Mouse (Mus musculus) neural tube, embryonic 13.5 days (tissue): ENCODE results near the gene Cars. TPM values are rescaled to one million over a fixed set of nuclear protein-coding genes. Genes with fewer than 3 reads are reported as not detected.
A peak's percentile ranks its signal among the peaks of the same experiment; 100 is the strongest.
"Not testable (repeated sequence)": the region's sequence is repeated elsewhere in the genome, so short reads cannot be mapped to it uniquely, and the experiment has no call there.

Experiments used
- ATAC-seq: fragments of 200-750 bp; cut with Nextera tagmentation; 2 replicates; pipeline ENCODE4 v1.8.0; 2017; ENCODE audit warnings: low read depth, mild to moderate bottlenecking, moderate TSS enrichment, moderate library complexity
- H3K27ac ChIP-seq: fragments of 300-500 bp; sonication (generic); replicated peaks from 2 replicates; pipeline ENCODE4 v1.5.1; 2015; ENCODE audit warnings: moderate library complexity, mild to moderate bottlenecking, inconsistent platforms
- H3K27me3 ChIP-seq: fragments of 300-500 bp; sonication (generic); 2 replicates; pipeline ENCODE4 v1.6.1; 2015; ENCODE audit warnings: mild to moderate bottlenecking, inconsistent platforms
- H3K36me3 ChIP-seq: fragments of 300-500 bp; sonication (generic); 2 replicates; pipeline ENCODE4 v1.6.1; 2015; ENCODE audit warnings: mild to moderate bottlenecking, inconsistent platforms
- H3K4me1 ChIP-seq: fragments of 300-500 bp; sonication (generic); replicated peaks from 2 replicates; pipeline ENCODE4 v1.6.1; 2015; ENCODE audit warnings: inconsistent platforms
- H3K4me2 ChIP-seq: fragments of 300-500 bp; sonication (generic); 2 replicates; pipeline ENCODE4 v1.6.1; 2015; ENCODE audit warnings: inconsistent platforms, mild to moderate bottlenecking, moderate library complexity
- H3K4me3 ChIP-seq: fragments of 300-500 bp; sonication (generic); 2 replicates; pipeline ENCODE4 v1.5.1; 2015; ENCODE audit warnings: mild to moderate bottlenecking, inconsistent platforms
- H3K9ac ChIP-seq: fragments of 300-500 bp; sonication (generic); 2 replicates; pipeline ENCODE4 v1.6.1; 2015; ENCODE audit warnings: moderate library complexity, mild to moderate bottlenecking, inconsistent platforms
- H3K9me3 ChIP-seq: fragments of 300-500 bp; sonication (generic); 2 replicates; pipeline ENCODE4 v1.6.1; 2016; ENCODE audit warnings: inconsistent platforms
- WGBS: fragments of 180-500 bp; shearing (Covaris S2); methylation state at CpG from one replicate; pipeline ENCODE4 v1.1.7; 2015; 5-methylcytosine and 5-hydroxymethylcytosine counted together
- polyA plus RNA-seq: library from polyadenylated mRNA; unstranded; fragments of >200 nt; fragmentation: Nextera tagmentation; extraction: Ambion mirVana; gene quantifications from 2 replicates; pipeline ENCODE4 v1.2.1, GENCODE M21; 2015

Cars gene
- polyA plus RNA-seq: 57.8 and 61.5 TPM in 2 replicates

DNA sequence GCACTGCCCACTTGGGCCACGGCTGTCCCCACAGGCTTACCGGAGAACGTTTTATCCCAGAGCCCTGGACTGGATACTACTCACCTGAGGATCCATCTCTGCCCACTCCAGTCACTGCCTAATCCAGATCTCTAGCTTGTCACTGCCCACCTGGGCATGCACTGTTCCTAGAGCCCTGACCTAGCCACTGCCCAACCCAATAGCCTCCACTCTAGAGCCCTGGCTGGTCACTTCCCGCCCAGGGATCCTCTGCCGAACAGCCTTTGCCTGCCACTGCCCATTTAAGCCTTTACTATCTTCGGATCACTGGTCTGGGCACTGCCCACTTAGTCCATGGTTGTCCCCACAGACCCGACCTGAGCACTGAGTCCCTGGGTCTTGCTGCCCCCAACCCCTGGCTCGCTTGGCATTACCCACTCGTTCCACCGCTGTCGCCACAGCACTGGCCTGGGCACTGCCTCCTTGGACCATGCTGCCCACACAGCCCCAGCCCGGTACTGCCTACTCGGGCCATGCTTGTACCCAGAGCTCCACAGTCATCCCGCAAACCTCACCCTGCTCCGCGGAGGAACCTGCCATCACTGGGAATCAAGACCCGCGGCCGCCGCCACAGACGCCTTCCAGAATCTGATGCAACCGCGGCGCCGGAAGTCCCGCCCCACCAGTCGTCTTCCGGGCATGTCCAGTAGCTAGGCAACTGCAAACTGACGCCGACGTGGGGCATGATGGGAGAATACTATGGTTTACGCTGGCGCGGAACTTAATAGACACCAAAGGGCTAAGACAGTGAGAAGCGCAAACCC is at the start of gene Cars:
Gene Cars, minus strand, starts transcription at position 663 of the 803 bp plus-strand sequence.
- peak; percentile 99 for ATAC-seq
- Histone ChIP-seq H3K9me3 (no peaks in the 10 kb centered on the region), H3K4me1 (peaks cover 29% of the 10 kb centered on the region), H3K4me2 (peak within 1 kb of the TSS; percentile 99), H3K36me3 (peaks cover 8% of the 10 kb centered on the region; the same call in 1 of the 2 replicates), H3K27ac (peak within 1 kb of the TSS; percentile 67), H3K4me3 (peak within 1 kb of the TSS; percentile 89), H3K27me3 (no peaks in the 10 kb centered on the region), H3K9ac (peak within 1 kb of the TSS; percentile 92)
- 2% methylated on average over 35 of the region's 35 CpGs for WGBS

DNA sequence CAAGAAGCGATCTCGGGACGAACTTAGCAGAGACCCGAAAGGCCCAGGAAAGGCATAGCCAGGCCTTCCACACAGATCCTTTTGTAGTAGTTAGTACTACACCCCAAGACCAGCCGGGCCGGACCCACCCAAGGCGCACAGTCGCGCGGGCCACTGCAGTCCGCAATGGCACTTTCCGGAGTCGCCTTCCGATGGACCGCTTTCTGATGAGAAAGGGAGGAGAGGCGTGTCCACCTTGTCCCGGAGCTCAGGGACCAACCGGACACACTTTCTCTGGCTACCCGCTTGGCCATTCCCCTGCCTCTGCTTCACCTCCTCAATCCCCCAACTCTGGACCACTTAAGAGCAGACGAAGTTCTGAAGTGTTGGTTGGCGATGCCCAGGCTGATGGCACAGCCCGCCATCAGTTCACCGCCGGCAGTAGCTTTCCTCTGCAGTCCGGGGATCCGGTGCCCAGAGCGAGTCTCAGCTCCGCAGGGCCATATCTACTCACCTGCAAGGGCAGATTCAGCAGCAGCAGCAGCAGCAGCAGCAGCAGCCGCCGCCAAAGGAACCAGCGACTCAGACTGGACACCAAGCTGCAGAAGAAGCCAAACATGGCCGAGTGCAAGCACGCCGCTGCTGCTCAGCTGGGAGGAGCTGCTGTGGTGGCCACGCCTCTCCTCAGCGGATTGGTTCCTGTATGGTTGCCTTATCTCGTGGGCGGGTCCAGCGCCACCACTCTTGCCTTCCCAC is 49.3 kb upstream of the Cars start, which contains the start of gene Tnfrsf22:
Gene Tnfrsf22, minus strand, starts transcription at position 628 of the 735 bp plus-strand sequence.
- Histone ChIP-seq H3K4me3 (peak within 1 kb of the TSS; percentile 74), H3K4me1 (peaks cover 3% of the 10 kb centered on the region; the same call in 1 of the 2 replicates), H3K27ac (no peak within 1 kb of the TSS), H3K9me3 (peaks cover 8% of the 10 kb centered on the region; the same call in 1 of the 2 replicates), H3K27me3 (no peaks in the 10 kb centered on the region), H3K36me3 (no peaks in the 10 kb centered on the region), H3K9ac (peak within 1 kb of the TSS; percentile 81), H3K4me2 (peak within 1 kb of the TSS; percentile 86)
- ATAC-seq: peak; percentile 100
- WGBS: 3% methylated on average over 39 of the region's 39 CpGs

DNA sequence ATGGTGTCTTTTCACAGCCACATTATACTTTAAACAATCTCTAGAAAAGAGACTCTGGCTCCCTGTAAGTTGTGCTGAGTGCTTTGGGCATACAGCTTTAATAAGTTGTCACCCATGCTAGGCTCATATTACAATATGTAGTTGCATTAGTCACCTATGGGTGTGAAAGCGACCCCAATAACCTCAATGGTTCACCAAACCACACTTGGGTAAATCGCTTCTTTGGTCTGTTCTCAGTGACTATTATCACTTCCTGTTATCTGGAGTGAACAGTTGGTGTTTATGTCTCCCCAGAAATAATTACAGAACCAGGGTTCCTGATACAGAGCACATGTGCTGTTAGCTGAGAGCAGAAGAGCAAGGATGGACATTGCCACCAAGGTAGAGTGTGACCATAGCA is 44.1 kb upstream of the Cars start:
- not testable (repeated sequence) for H3K27ac ChIP-seq, H3K27me3 ChIP-seq, H3K4me2 ChIP-seq, H3K4me3 ChIP-seq, H3K36me3 ChIP-seq, H3K9me3 ChIP-seq, H3K4me1 ChIP-seq, H3K9ac ChIP-seq, ATAC-seq
- WGBS: 99% methylated on average over 2 of the region's 2 CpGs

DNA sequence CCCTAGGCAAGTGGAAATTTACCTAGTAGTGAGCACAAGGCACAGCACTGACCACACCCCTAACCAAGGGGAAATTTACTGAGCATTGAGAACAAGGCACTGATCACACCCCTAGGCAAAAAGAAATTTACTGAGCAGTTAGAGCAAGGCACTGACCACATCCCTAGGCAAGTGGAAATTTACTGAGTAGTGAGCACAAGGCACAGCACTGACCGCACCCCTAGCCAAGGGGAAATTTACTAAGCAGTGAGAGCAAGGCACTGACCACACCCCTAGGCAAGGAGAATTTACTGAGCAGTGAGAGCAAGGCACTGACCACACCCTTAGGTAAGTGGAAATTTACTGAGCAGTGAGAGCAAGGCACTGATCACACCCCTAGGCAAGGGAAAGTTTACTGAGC is 36.8 kb upstream of the Cars start:
- Histone ChIP-seq H3K27ac (no peak overlapping the region), H3K27me3 (no peaks in the 10 kb centered on the region), H3K9me3 (no peaks in the 10 kb centered on the region), H3K9ac (no peak overlapping the region), H3K36me3 (no peaks in the 10 kb centered on the region), H3K4me3 (no peak overlapping the region), H3K4me1 (no peaks in the 10 kb centered on the region), H3K4me2 (no peak overlapping the region)
- 97% methylated on average over 1 of the region's 1 CpGs for WGBS
- no peak for ATAC-seq

DNA sequence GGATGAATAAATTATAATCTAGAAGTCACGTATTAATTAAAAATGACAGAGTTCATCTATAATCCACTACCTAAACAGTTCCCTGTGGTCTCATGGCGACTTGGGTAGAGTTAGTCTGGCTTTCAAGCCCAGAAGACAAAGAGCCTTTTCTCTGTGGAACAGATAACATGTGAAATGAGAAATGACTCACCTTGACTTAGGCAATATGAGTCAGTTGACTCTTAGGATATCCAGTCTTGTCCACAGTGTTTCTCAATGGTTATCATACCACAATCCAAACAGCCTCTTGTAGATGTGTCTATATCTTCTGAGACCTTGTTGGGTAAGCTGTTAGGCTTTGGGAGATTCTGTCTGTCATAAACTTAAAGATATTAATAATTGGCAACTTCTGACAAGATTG is 31.6 kb upstream of the Cars start:
- Histone ChIP-seq H3K36me3 (no peaks in the 10 kb centered on the region), H3K4me2 (no peak overlapping the region), H3K27me3 (no peaks in the 10 kb centered on the region), H3K27ac (no peak overlapping the region), H3K9me3 (no peaks in the 10 kb centered on the region), H3K4me1 (no peaks in the 10 kb centered on the region), H3K4me3 (no peak overlapping the region), H3K9ac (no peak overlapping the region)
- ATAC-seq: no peak
- 64% methylated on average over 2 of the region's 2 CpGs for WGBS

DNA sequence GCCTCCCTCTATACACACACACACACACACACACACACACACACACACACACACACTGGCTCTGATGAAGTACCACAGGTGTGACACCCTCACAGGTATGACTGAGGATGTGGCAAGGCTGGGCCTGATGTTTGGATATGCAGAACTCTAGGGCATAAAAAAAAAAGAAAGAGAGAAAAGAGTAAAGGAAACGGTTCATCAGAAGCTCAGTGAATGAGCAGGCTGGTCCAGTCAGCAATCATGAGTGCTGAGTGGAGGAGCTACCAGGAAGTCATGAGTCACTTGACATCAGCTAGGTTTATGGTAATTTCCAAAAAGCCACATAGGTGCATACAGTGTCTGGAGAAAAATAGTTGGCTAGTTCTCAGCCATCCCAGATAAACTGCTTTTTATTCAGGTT is 29.6 kb upstream of the Cars start:
- H3K27me3 ChIP-seq: no peaks in the 10 kb centered on the region
- WGBS: 60% methylated on average over 1 of the region's 1 CpGs
- H3K4me3 ChIP-seq: no peak overlapping the region
- H3K4me2 ChIP-seq: no peak overlapping the region
- no peak for ATAC-seq
- no peaks in the 10 kb centered on the region for H3K9me3 ChIP-seq
- no peaks in the 10 kb centered on the region for H3K4me1 ChIP-seq
- no peak overlapping the region for H3K9ac ChIP-seq
- H3K27ac ChIP-seq: no peak overlapping the region
- H3K36me3 ChIP-seq: no peaks in the 10 kb centered on the region

DNA sequence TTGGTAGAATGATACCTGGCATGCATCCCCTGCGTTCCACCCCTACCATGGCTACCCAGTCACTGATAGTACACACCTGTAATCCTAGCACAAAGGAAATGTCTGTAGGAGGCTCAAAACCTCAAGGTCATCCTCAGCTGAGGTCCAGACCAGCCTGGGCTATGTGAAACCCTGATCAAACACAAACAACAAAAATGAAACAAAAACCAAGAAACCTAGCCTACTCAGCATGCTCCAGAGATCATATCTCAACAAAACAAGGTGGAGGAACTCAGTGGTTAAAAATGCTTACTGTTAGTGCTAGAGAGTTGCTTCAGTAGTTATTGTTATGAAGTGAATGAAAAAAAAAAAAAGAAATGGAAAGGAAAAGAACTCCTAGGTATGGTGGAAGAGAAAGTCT is 28.6 kb upstream of the Cars start, which contains the start of gene Tnfrsf26:
Gene Tnfrsf26, minus strand, starts transcription at position 183 of the 400 bp plus-strand sequence.
- no peaks in the 10 kb centered on the region for H3K36me3 ChIP-seq

DNA sequence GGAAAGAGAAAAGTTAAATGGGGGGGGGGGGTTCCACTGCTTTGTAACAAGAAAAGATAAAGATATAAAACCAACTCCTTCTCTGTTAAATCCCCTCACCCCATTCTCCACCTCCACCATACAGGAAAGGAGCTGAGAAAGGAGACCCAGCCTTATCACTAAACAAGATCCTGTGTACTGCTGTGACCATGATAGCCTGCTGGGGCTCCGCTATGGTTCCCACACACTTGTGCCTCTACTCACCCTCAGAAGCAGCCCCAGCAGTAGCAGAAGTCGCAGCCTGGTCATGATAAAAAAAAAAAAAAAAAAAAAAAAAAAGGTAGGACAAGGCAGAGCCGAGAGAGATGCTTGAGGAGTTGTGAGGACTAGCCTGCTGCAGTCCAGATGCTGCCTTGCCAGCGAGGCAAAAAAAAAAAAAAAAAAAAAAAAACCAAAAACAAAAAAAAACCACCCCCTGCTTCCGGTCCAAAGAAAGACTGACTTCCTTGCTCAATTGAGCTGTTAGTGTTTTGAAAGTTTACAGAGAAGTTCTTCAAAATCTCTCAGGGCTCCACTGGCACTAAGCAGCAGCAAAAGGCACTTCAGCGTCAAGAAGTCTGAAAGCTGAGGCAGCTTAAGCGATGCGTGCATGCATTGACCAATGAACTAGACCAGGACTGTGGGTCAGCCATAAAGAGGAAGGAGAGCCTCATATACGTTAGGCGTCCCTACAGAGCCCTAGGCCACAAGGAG is 27.8 kb upstream of the Cars start:
- 63% methylated on average over 10 of the region's 10 CpGs for WGBS
- Histone ChIP-seq H3K4me1 (no peaks in the 10 kb centered on the region), H3K4me3 (no peak overlapping the region), H3K9me3 (no peaks in the 10 kb centered on the region), H3K4me2 (no peak overlapping the region), H3K36me3 (no peaks in the 10 kb centered on the region), H3K27ac (no peak overlapping the region), H3K9ac (no peak overlapping the region), H3K27me3 (no peaks in the 10 kb centered on the region)
- no peak for ATAC-seq

More for the DNA sequence above, 28.6 kb upstream of the Cars start, which contains the start of gene Tnfrsf26:
- Histone ChIP-seq H3K9me3 (no peaks in the 10 kb centered on the region), H3K9ac (no peak within 1 kb of the TSS), H3K4me1 (no peaks in the 10 kb centered on the region), H3K27ac (no peak within 1 kb of the TSS), H3K27me3 (no peaks in the 10 kb centered on the region), H3K4me3 (no peak within 1 kb of the TSS), H3K4me2 (no peak within 1 kb of the TSS)
- 95% methylated on average over 1 of the region's 1 CpGs for WGBS
- ATAC-seq: no peak

DNA sequence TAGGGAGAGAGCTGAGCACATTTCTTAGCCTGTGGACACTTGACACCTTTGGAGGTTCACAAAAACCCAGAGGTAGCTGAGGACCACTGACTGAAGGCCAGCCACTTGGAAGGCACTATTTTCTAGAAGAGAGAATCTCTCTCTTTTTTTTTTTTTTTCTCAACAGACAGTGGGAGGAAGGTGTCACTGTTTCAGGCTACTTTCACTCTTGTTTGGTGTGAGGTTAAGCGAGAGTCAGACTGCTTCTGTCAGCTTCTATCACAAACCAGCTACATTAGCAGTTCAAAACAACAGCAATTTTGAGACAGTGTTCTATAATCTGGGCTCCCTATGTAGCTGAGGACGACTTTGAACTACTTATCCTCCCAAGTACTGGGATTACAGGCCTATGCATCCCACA is 26.3 kb upstream of the Cars start:
- H3K36me3 ChIP-seq: no peaks in the 10 kb centered on the region
- WGBS: 72% methylated on average over 2 of the region's 2 CpGs

DNA sequence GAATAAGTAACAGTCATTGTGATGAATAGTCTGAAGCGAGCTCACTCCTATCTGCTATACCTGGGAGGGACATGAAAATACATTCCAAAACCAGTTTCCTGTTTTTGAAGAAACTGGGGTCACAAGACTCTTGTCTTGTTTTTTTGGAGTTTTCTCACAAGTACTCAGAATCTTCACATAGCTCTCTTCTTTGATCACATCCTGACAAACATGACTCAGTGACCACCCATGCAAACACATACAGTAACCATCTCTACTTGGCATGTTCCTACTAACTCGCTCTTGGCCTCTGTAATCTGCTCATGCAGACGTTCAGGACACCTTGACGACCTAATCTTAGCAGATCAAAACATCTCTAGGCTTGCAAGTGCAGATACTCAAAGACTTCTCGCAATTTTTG is 25.3 kb upstream of the Cars start:
- no peak overlapping the region for H3K4me2 ChIP-seq
- WGBS: 80% methylated on average over 5 of the region's 5 CpGs
- H3K27ac ChIP-seq: no peak overlapping the region
- no peak overlapping the region for H3K9ac ChIP-seq
- H3K9me3 ChIP-seq: no peaks in the 10 kb centered on the region
- H3K4me3 ChIP-seq: no peak overlapping the region
- H3K4me1 ChIP-seq: no peaks in the 10 kb centered on the region
- H3K27me3 ChIP-seq: no peaks in the 10 kb centered on the region
- ATAC-seq: no peak
- no peaks in the 10 kb centered on the region for H3K36me3 ChIP-seq

More for the DNA sequence above, 26.3 kb upstream of the Cars start:
- no peak overlapping the region for H3K4me2 ChIP-seq
- H3K27me3 ChIP-seq: no peaks in the 10 kb centered on the region
- H3K4me3 ChIP-seq: no peak overlapping the region
- no peak for ATAC-seq
- H3K9me3 ChIP-seq: no peaks in the 10 kb centered on the region
- H3K9ac ChIP-seq: no peak overlapping the region
- H3K27ac ChIP-seq: no peak overlapping the region
- H3K4me1 ChIP-seq: no peaks in the 10 kb centered on the region

DNA sequence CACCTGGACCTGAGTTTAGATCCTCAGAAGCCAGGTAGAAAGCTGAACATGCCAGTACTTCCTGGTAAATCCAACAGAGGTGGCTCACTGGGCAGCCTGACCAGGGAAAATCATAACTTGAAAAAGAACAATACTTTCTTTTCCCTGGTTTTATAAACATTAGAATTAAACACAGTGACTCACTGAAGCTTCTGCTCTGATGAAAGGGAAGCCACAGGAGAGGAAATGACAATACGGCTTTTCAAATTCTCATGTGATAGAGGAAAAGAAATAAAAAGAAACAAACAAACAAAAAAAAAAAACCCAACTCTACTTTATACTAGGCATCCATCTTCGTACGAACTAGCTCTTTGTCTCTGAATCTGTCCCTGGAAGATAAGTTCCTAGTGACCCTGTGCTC is 24.7 kb upstream of the Cars start:
- Histone ChIP-seq H3K9ac (no peak overlapping the region), H3K4me3 (no peak overlapping the region), H3K9me3 (no peaks in the 10 kb centered on the region), H3K4me1 (no peaks in the 10 kb centered on the region), H3K4me2 (no peak overlapping the region), H3K27ac (no peak overlapping the region), H3K36me3 (no peaks in the 10 kb centered on the region), H3K27me3 (no peaks in the 10 kb centered on the region)
- WGBS: 75% methylated on average over 3 of the region's 3 CpGs
- ATAC-seq: no peak

DNA sequence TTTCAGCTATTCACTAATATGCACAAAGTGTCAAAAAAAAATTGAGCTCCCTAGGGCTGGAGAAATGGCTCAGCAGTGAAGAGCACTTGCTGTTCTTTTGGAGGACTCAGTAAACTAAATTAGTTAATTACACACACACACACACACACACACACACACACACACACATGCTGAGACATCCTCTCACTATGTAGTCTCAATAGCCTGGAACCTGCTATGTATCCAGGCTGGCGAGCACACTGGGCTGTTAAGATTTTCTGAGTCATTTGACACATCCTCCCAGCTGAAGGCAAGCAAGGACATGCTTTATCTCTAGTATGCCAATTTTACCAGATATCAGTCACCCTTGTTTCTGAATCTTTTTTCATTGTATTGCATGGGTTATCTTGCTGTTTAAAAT is 21.1 kb upstream of the Cars start:
- Histone ChIP-seq H3K4me1 (no peaks in the 10 kb centered on the region), H3K27me3 (no peaks in the 10 kb centered on the region), H3K36me3 (no peaks in the 10 kb centered on the region), H3K27ac (no peak overlapping the region), H3K4me3 (no peak overlapping the region), H3K9ac (no peak overlapping the region), H3K9me3 (no peaks in the 10 kb centered on the region), H3K4me2 (no peak overlapping the region)
- 71% methylated on average over 1 of the region's 1 CpGs for WGBS
- no peak for ATAC-seq
